Mouse (Mus musculus): ENCODE measurements around the gene Arpc3. TPM values are rescaled to one million over a fixed set of nuclear protein-coding genes. Genes with fewer than 3 reads are reported as not detected.
A peak's percentile ranks its signal among the peaks of the same experiment; 100 is the strongest.

Arpc3 gene
- polyA plus RNA-seq (2015; fragmentation: Nextera tagmentation; extraction: Ambion mirVana): 141 and 177 TPM in 2 replicates

- H3K4me2 ChIP-seq: peak within 1 kb of the TSS; percentile 65
- peak within 1 kb of the TSS; percentile 73 for H3K27ac ChIP-seq
- under 1% methylated on average over 38 of the region's 39 CpGs for WGBS
- H3K4me1 ChIP-seq: peaks cover 14% of the 10 kb centered on the region
- H3K9ac ChIP-seq: peak within 1 kb of the TSS; percentile 69
- H3K27me3 ChIP-seq: no peaks in the 10 kb centered on the region
- ATAC-seq (ENCODE audit: insufficient number of reproducible peaks, low FRiP score, low TSS enrichment, low read depth): peak; percentile 77
- no peaks in the 10 kb centered on the region for H3K9me3 ChIP-seq
- peaks cover 9% of the 10 kb centered on the region for H3K36me3 ChIP-seq
- H3K4me3 ChIP-seq: peak within 1 kb of the TSS; percentile 85
These were observed at the start of gene Arpc3 for GRCm38 (mm10) chr5:122391786-122392180. Gene Arpc3, plus strand, starts transcription at chr5:122391878.

GRCm38 (mm10) chr5:122342874-122343273 lies 48.8 kb upstream of the Arpc3 start:
- Histone ChIP-seq H3K9me3 (no peaks in the 10 kb centered on the region), H3K36me3 (no peaks in the 10 kb centered on the region), H3K4me3 (no peak overlapping the region), H3K27me3 (no peaks in the 10 kb centered on the region), H3K27ac (no peak overlapping the region), H3K4me2 (no peak overlapping the region), H3K9ac (no peak overlapping the region), H3K4me1 (no peaks in the 10 kb centered on the region)
- ATAC-seq (ENCODE audit: insufficient number of reproducible peaks, low FRiP score, low TSS enrichment, low read depth): no peak
- WGBS: 73% methylated on average over 1 of the region's 1 CpGs

- no peaks in the 10 kb centered on the region for H3K27me3 ChIP-seq
- no peaks in the 10 kb centered on the region for H3K9me3 ChIP-seq
- H3K4me3 ChIP-seq: no peak overlapping the region
- H3K27ac ChIP-seq: no peak overlapping the region
- no peak overlapping the region for H3K9ac ChIP-seq
- no peak overlapping the region for H3K4me2 ChIP-seq
- no peak for ATAC-seq (ENCODE audit: insufficient number of reproducible peaks, low FRiP score, low TSS enrichment, low read depth)
- no peaks in the 10 kb centered on the region for H3K4me1 ChIP-seq
- WGBS: 46% methylated on average over 7 of the region's 7 CpGs
- no peaks in the 10 kb centered on the region for H3K36me3 ChIP-seq
These were observed 47.9 kb upstream of the Arpc3 start for GRCm38 (mm10) chr5:122343768-122344167.

- Histone ChIP-seq H3K9ac (no peak overlapping the region), H3K4me2 (no peak overlapping the region), H3K4me1 (no peaks in the 10 kb centered on the region), H3K9me3 (no peaks in the 10 kb centered on the region), H3K36me3 (no peaks in the 10 kb centered on the region), H3K27me3 (no peaks in the 10 kb centered on the region), H3K4me3 (no peak overlapping the region), H3K27ac (no peak overlapping the region)
- WGBS: 6% methylated on average over 5 of the region's 5 CpGs
- no peak for ATAC-seq (ENCODE audit: insufficient number of reproducible peaks, low FRiP score, low TSS enrichment, low read depth)
These were observed 47.4 kb upstream of the Arpc3 start for GRCm38 (mm10) chr5:122344260-122344659.

GRCm38 (mm10) chr5:122345777-122346176 lies 45.9 kb upstream of the Arpc3 start:
- Histone ChIP-seq H3K9ac (no peak overlapping the region), H3K9me3 (no peaks in the 10 kb centered on the region), H3K27ac (no peak overlapping the region), H3K4me1 (no peaks in the 10 kb centered on the region), H3K27me3 (no peaks in the 10 kb centered on the region), H3K4me2 (no peak overlapping the region), H3K36me3 (no peaks in the 10 kb centered on the region), H3K4me3 (no peak overlapping the region)
- ATAC-seq (ENCODE audit: insufficient number of reproducible peaks, low FRiP score, low TSS enrichment, low read depth): no peak
- WGBS: 76% methylated on average over 4 of the region's 4 CpGs

- Histone ChIP-seq H3K4me2 (peak within 1 kb of the TSS; percentile 82), H3K4me3 (peak within 1 kb of the TSS; percentile 95), H3K4me1 (peaks cover 7% of the 10 kb centered on the region), H3K9ac (peak within 1 kb of the TSS; percentile 74), H3K27ac (peak within 1 kb of the TSS; percentile 77), H3K27me3 (no peaks in the 10 kb centered on the region), H3K36me3 (peaks cover 6% of the 10 kb centered on the region; the same call in 1 of the 2 replicates), H3K9me3 (no peaks in the 10 kb centered on the region)
- 1% methylated on average over 51 of the region's 51 CpGs for WGBS
- ATAC-seq (ENCODE audit: insufficient number of reproducible peaks, low FRiP score, low TSS enrichment, low read depth): peak; percentile 94
These were observed 37.7 kb upstream of the Arpc3 start, which contains the start of the genes Rad9b and Vps29 for GRCm38 (mm10) chr5:122353807-122354491. Gene Rad9b, minus strand, starts transcription at chr5:122354233. Gene Vps29, plus strand, starts transcription at chr5:122354369.

GRCm38 (mm10) chr5:122354492-122355067 lies 37.1 kb upstream of the Arpc3 start:
- H3K4me3 ChIP-seq: peak overlapping the region; percentile 95
- peak overlapping the region; percentile 74 for H3K9ac ChIP-seq
- peak overlapping the region; percentile 77 for H3K27ac ChIP-seq
- H3K36me3 ChIP-seq: peaks cover 8% of the 10 kb centered on the region; the same call in 1 of the 2 replicates
- H3K27me3 ChIP-seq: no peaks in the 10 kb centered on the region
- ATAC-seq (ENCODE audit: insufficient number of reproducible peaks, low FRiP score, low TSS enrichment, low read depth): no peak; the same call in 1 of the 2 replicates
- no peaks in the 10 kb centered on the region for H3K9me3 ChIP-seq
- peak overlapping the region; percentile 60 for H3K4me2 ChIP-seq
- 0% methylated on average over 56 of the region's 57 CpGs for WGBS
- H3K4me1 ChIP-seq: peaks cover 7% of the 10 kb centered on the region

- Histone ChIP-seq H3K4me3 (peak within 1 kb of the TSS; percentile 72), H3K27ac (peak within 1 kb of the TSS; percentile 95), H3K36me3 (peaks cover 41% of the 10 kb centered on the region), H3K9me3 (no peaks in the 10 kb centered on the region), H3K27me3 (no peaks in the 10 kb centered on the region), H3K4me2 (peak within 1 kb of the TSS; percentile 61), H3K9ac (peak within 1 kb of the TSS; percentile 77), H3K4me1 (peaks cover 19% of the 10 kb centered on the region)
- ATAC-seq (ENCODE audit: insufficient number of reproducible peaks, low FRiP score, low TSS enrichment, low read depth): peak; percentile 50
- WGBS: under 1% methylated on average over 22 of the region's 46 CpGs
These were observed 20.0 kb upstream of the Arpc3 start, which contains the start of gene Gpn3 for GRCm38 (mm10) chr5:122371591-122372191. Gene Gpn3, plus strand, starts transcription at chr5:122371876.

GRCm38 (mm10) chr5:122372192-122372769 lies 19.4 kb upstream of the Arpc3 start, which contains the start of gene Fam216a:
Gene Fam216a, minus strand, starts transcription at chr5:122372364.
- Histone ChIP-seq H3K4me2 (peak within 1 kb of the TSS; percentile 61), H3K36me3 (peaks cover 40% of the 10 kb centered on the region), H3K9me3 (no peaks in the 10 kb centered on the region), H3K4me3 (peak within 1 kb of the TSS; percentile 72), H3K4me1 (peaks cover 19% of the 10 kb centered on the region), H3K9ac (peak within 1 kb of the TSS; percentile 77), H3K27ac (peak within 1 kb of the TSS; percentile 95), H3K27me3 (no peaks in the 10 kb centered on the region)
- ATAC-seq (ENCODE audit: insufficient number of reproducible peaks, low FRiP score, low TSS enrichment, low read depth): peak; percentile 94
- under 1% methylated on average over 53 of the region's 53 CpGs for WGBS

- no peak for ATAC-seq (ENCODE audit: insufficient number of reproducible peaks, low FRiP score, low TSS enrichment, low read depth)
- peaks cover 19% of the 10 kb centered on the region for H3K4me1 ChIP-seq
- H3K4me2 ChIP-seq: peak overlapping the region; percentile 61
- H3K4me3 ChIP-seq: peak overlapping the region; percentile 72
- H3K36me3 ChIP-seq: peaks cover 34% of the 10 kb centered on the region
- no peaks in the 10 kb centered on the region for H3K27me3 ChIP-seq
- WGBS: 5% methylated on average over 5 of the region's 5 CpGs
- H3K9ac ChIP-seq: peak overlapping the region; percentile 77
- H3K9me3 ChIP-seq: no peaks in the 10 kb centered on the region
- H3K27ac ChIP-seq: peak overlapping the region; percentile 95
These were observed 18.8 kb upstream of the Arpc3 start for GRCm38 (mm10) chr5:122372878-122373277.

- no peak for ATAC-seq (ENCODE audit: insufficient number of reproducible peaks, low FRiP score, low TSS enrichment, low read depth)
- H3K9me3 ChIP-seq: no peaks in the 10 kb centered on the region
- H3K27me3 ChIP-seq: no peaks in the 10 kb centered on the region
- H3K36me3 ChIP-seq: peaks cover 53% of the 10 kb centered on the region
- 86% methylated on average over 4 of the region's 4 CpGs for WGBS
- H3K4me1 ChIP-seq: peaks cover 9% of the 10 kb centered on the region
- no peak overlapping the region for H3K4me2 ChIP-seq
- no peak overlapping the region for H3K27ac ChIP-seq
- H3K9ac ChIP-seq: no peak overlapping the region
- H3K4me3 ChIP-seq: no peak overlapping the region
These were observed 14.4 kb upstream of the Arpc3 start for GRCm38 (mm10) chr5:122377101-122377833.

All from limb, embryonic 15.5 days (tissue).